Mouse (Mus musculus) CH12.LX (cell line): ENCODE measurements around the gene Slc45a3. TPM values are rescaled to one million over a fixed set of nuclear protein-coding genes. Genes with fewer than 3 reads are reported as not detected.

Experiments used
- DNase-seq: peaks from one replicate; pipeline ENCODE4 v3.0.0-alpha.2; 2013; ENCODE audit errors: extremely low read depth
- H3K27ac ChIP-seq: 2 replicates; pipeline ENCODE4 v1.5.1; 2012; ENCODE audit warnings: low read depth, mild to moderate bottlenecking, control low read depth, moderate library complexity; ENCODE audit not compliant: insufficient read depth
- H3K27me3 ChIP-seq: replicated peaks from 2 replicates; pipeline ENCODE3; 2012; ENCODE audit warnings: inconsistent platforms
- H3K36me3 ChIP-seq, 2 experiments: replicated peaks in 1 of 2; 2 replicates each; pipeline versions ENCODE3 to v1.6.1; 2012; ENCODE audit warnings: inconsistent platforms in 1 of 2, low read length in 1 of 2, mild to moderate bottlenecking in 1 of 2, mixed read lengths in 1 of 2, moderate library complexity in 1 of 2; ENCODE audit not compliant: control insufficient read depth in 1 of 2, insufficient read depth in 1 of 2
- H3K4me1 ChIP-seq, 2 experiments: 2 replicates each; pipeline ENCODE4 v1.6.1; 2012; ENCODE audit warnings: inconsistent platforms in 1 of 2, moderate library complexity in 1 of 2; ENCODE audit not compliant: insufficient read depth in 2 of 2, control insufficient read depth in 1 of 2
- H3K4me2 ChIP-seq: 2 replicates; pipeline ENCODE4 v1.6.1; 2012; ENCODE audit warnings: low read depth, mild to moderate bottlenecking, control low read depth; ENCODE audit not compliant: poor library complexity, insufficient read depth, severe bottlenecking
- H3K4me3 ChIP-seq, 3 experiments: fragments of 150-350 bp in 1 of 3; sonication (generic) in 1 of 3; replicated peaks in 1 of 3; 2 replicates each; pipeline versions ENCODE3 to v1.5.1; 2011 to 2012; ENCODE audit warnings: low read depth in 2 of 3, low read length in 2 of 3, mild to moderate bottlenecking in 2 of 3, moderate library complexity in 2 of 3, control low read depth in 1 of 3, improper control_type of control experiment in 1 of 3, inconsistent platforms in 1 of 3, mixed read lengths in 1 of 3; ENCODE audit not compliant: poor library complexity in 1 of 3
- H3K79me2 ChIP-seq: replicated peaks from 2 replicates; pipeline ENCODE4 v1.6.1; 2012; ENCODE audit warnings: mild to moderate bottlenecking, moderate library complexity; ENCODE audit not compliant: control insufficient read depth, poor library complexity, insufficient read depth, severe bottlenecking; ENCODE audit errors: extremely low read depth
- H3K9ac ChIP-seq: 2 replicates; pipeline ENCODE4 v1.6.1; 2012; ENCODE audit warnings: low read depth, mild to moderate bottlenecking, control low read depth, moderate library complexity; ENCODE audit not compliant: insufficient read depth
- H3K9me3 ChIP-seq: replicated peaks from 2 replicates; pipeline ENCODE3; 2012; ENCODE audit warnings: low read length, inconsistent platforms, mixed read lengths
- CHD2 ChIP-seq: IDR thresholded peaks from 2 replicates; pipeline ENCODE4 v1.6.1; 2011; ENCODE audit warnings: low read length, improper control_type of control experiment
- EP300 ChIP-seq: IDR thresholded peaks from 2 replicates; pipeline ENCODE4 v1.6.1; 2011; ENCODE audit warnings: low read length, improper control_type of control experiment
- JUND ChIP-seq: conservative IDR thresholded peaks from 2 replicates; pipeline ENCODE4 v1.6.1; 2011; ENCODE audit warnings: low read depth, low read length, improper control_type of control experiment
- MAFK ChIP-seq: IDR thresholded peaks from 2 replicates; pipeline ENCODE4 v1.6.1; 2011; ENCODE audit warnings: low read length, improper control_type of control experiment; ENCODE audit not compliant: insufficient replicate concordance
- MAZ ChIP-seq: IDR thresholded peaks from 2 replicates; pipeline ENCODE4 v1.6.1; 2012; ENCODE audit warnings: low read depth, mild to moderate bottlenecking, inconsistent platforms, low read length, improper control_type of control experiment, moderate library complexity
- MEF2A ChIP-seq: IDR thresholded peaks from 2 replicates; pipeline ENCODE4 v1.6.1; 2014; ENCODE audit warnings: low read depth, mild to moderate bottlenecking, inconsistent platforms, low read length, improper control_type of control experiment, borderline replicate concordance
- MXI1 ChIP-seq: IDR thresholded peaks from 2 replicates; pipeline ENCODE4 v1.6.1; 2011; ENCODE audit warnings: mild to moderate bottlenecking, low read depth, low read length, improper control_type of control experiment
- POLR2AphosphoS2 ChIP-seq: IDR thresholded peaks from 2 replicates; pipeline ENCODE4 v1.6.1; 2011; ENCODE audit warnings: low read depth, low read length, improper control_type of control experiment
- RAD21 ChIP-seq: IDR thresholded peaks from 2 replicates; pipeline ENCODE4 v1.6.1; 2011; ENCODE audit warnings: low read depth, mild to moderate bottlenecking, low read length, improper control_type of control experiment, moderate library complexity
- RCOR1 ChIP-seq: conservative IDR thresholded peaks from 2 replicates; pipeline ENCODE4 v1.6.1; 2012; ENCODE audit warnings: low read depth, mild to moderate bottlenecking, inconsistent platforms, low read length, improper control_type of control experiment
- SIN3A ChIP-seq: IDR thresholded peaks from 2 replicates; pipeline ENCODE4 v1.6.1; 2012; ENCODE audit warnings: low read length, improper control_type of control experiment, inconsistent platforms
- SMC3 ChIP-seq: IDR thresholded peaks from 2 replicates; pipeline ENCODE4 v1.6.1; 2011; ENCODE audit warnings: low read depth, low read length, improper control_type of control experiment
- TBP ChIP-seq: conservative IDR thresholded peaks from 2 replicates; pipeline ENCODE4 v1.6.1; 2011; ENCODE audit warnings: low read depth, low read length, improper control_type of control experiment
- TCF12 ChIP-seq: IDR thresholded peaks from 2 replicates; pipeline ENCODE4 v1.6.1; 2014; ENCODE audit warnings: low read depth, mild to moderate bottlenecking, inconsistent platforms, low read length, improper control_type of control experiment
- UBTF ChIP-seq: IDR thresholded peaks from 2 replicates; pipeline ENCODE4 v1.6.1; 2012; ENCODE audit warnings: low read depth, mild to moderate bottlenecking, inconsistent platforms, low read length, improper control_type of control experiment, moderate library complexity
- USF1 ChIP-seq: IDR thresholded peaks from 2 replicates; pipeline ENCODE4 v1.6.1; 2014; ENCODE audit warnings: low read depth, mild to moderate bottlenecking, inconsistent platforms, low read length, improper control_type of control experiment
- ZNF384 ChIP-seq: IDR thresholded peaks from 2 replicates; pipeline ENCODE4 v1.6.1; 2012; ENCODE audit warnings: low read depth, low read length, improper control_type of control experiment, inconsistent platforms
- dilution Hi-C: fragments of 300-500 bp; cut with MboI; formaldehyde crosslinking; loops from 2 replicates; pipeline ENCODE4 v1.14.3; 2020; ENCODE audit warnings: low sequenced_read_pairs; ENCODE audit not compliant: extremely low pct_unique_long_range_greater_than_20kb, extremely low pct_ligation_motif_present
- in situ Hi-C: fragments of 300-500 bp; cut with MboI; formaldehyde crosslinking; loops from 3 replicates; pipeline ENCODE4 v1.14.3; 2019; ENCODE audit warnings: low sequenced_read_pairs, low pct_ligation_motif_present, low pct_unique_long_range_greater_than_20kb, mixed read lengths
- polyA plus RNA-seq: library from polyadenylated mRNA; unstranded; fragments of >175 nt; gene quantifications from 2 replicates; pipeline ENCODE4 v1.2.1, GENCODE M21; 2012; ENCODE audit warnings: low read depth; ENCODE audit not compliant: insufficient read length
- total RNA-seq, 2 experiments: library from RNA; depleted of rRNA; stranded (reverse); fragments of 300-350 nt in 1 of 2; fragments of >200 nt in 1 of 2; gene quantifications; 2 replicates each; pipeline ENCODE4 v1.2.3; 2012 to 2014

Slc45a3 gene
- total and polyA plus RNA-seq, 3 experiments, result 0.16 to 0.47 (median 0.20) TPM

DNA sequence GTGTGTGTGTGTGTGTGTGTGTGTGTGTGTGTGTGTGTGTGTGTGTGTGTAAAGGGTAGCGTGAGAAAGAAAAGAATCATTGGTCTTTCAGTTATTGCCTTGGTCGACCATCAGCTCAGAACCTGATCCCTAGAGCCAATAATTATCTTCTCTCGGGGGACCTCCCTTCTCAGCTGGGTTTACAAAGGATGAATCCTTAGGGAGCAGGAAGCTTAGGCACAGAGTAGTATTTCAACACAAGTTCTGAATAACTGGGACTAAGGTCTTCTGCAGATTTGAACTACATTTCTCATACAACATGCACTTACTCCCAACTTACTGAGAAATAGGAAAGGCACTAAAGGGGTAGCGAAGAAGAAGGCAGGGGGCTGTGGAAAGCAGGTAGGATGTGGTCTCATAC, 26.7 kb downstream of the Slc45a3 start:
- no peak overlapping the region for H3K27ac ChIP-seq
- no peaks in the 10 kb centered on the region for H3K79me2 ChIP-seq
- H3K4me2 ChIP-seq, result no peak overlapping the region
- no peaks in the 10 kb centered on the region for H3K27me3 ChIP-seq
- no peak for TF ChIP-seq RAD21
- TF ChIP-seq EP300, result no peak
- no peak for TF ChIP-seq POLR2AphosphoS2
- no peak for TF ChIP-seq CHD2
- no peak for TF ChIP-seq ZNF384
- peaks cover 7 to 19% of the 10 kb centered on the region in 2 experiments for H3K4me1 ChIP-seq
- dilution Hi-C loops, result no loop called here
- no peak overlapping the region for H3K4me3 ChIP-seq
- H3K9ac ChIP-seq, result no peak overlapping the region
- in situ Hi-C loops, result no loop called here
- DNase-seq, result no peak
- no peaks in the 10 kb centered on the region for H3K9me3 ChIP-seq
- H3K36me3 ChIP-seq, result no peaks in the 10 kb centered on the region

DNA sequence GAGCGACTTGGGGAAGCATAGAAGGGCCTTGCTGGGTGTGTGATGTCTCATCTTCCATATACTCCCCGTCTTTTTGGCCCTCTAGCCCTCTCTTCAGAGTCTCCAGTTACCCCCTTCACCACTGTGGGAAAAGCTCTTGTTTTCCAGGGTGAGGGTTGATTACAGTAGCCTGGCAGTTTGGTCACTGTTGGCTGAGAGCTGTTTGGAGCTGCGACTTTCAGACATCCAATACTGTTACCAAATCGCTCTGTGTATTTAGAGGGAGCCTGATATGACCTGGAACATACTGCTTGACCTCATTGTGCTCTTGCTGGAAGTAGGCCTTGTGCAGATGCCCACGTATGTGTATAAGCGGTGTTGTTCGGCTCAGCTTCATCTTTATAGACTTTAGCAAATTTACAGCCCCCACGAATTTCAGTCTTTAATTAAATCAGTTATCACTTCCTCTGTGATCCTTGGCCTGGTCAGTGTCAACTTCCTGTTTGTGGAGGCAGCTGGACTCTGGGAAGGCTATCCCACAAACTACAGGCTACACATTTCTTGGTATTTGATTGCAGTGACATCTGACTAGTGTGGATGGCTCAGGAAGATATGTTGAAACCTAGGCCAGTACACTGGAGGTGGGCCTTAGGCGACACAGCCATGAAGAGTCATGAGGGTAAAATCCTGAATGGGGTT, 27.5 kb downstream of the Slc45a3 start:
- Histone ChIP-seq H3K27ac (no peak overlapping the region), H3K27me3 (no peaks in the 10 kb centered on the region), H3K9ac (no peak overlapping the region), H3K36me3 (no peaks in the 10 kb centered on the region), H3K4me3 (no peak overlapping the region), H3K4me2 (no peak overlapping the region), H3K79me2 (no peaks in the 10 kb centered on the region), H3K9me3 (no peaks in the 10 kb centered on the region), H3K4me1 (peaks cover 7 to 19% of the 10 kb centered on the region in 2 experiments)
- DNase-seq, result no peak
- dilution Hi-C loops (no loop called here), in situ Hi-C loops (no loop called here)
- TF ChIP-seq TCF12 (no peak), USF1 (no peak), MXI1 (no peak), CHD2 (no peak), RCOR1 (no peak), TBP (no peak), SMC3 (no peak), SIN3A (no peak), MEF2A (no peak), MAZ (no peak), MAFK (no peak), ZNF384 (no peak), UBTF (no peak), JUND (no peak), RAD21 (no peak)
- TF ChIP-seq, all 38 proteins: peak for 0
